Mouse (Mus musculus): ENCODE data around the gene Tspan11. TPM values are rescaled to one million over a fixed set of nuclear protein-coding genes. Genes with fewer than 3 reads are reported as not detected.

Tspan11 gene
- polyA plus RNA-seq, 1 experiment from 2014 or later, result 10.8 TPM

GRCm38 (mm10) chr6:127894999-127895398 is 7.6 kb downstream of the Tspan11 start:
- ATAC-seq (ENCODE audit: low FRiP score) (no peak), DNase-seq (ENCODE audit: low spot score, missing footprints) (no peak)
- no peak overlapping the region for H3K9ac ChIP-seq (ENCODE audit: low read length)
- no peaks in the 10 kb centered on the region for H3K4me1 ChIP-seq (ENCODE audit: control insufficient read depth, insufficient read depth, low read length)
- H3K27ac ChIP-seq (ENCODE audit: low read depth, low read length), result no peak overlapping the region
- no peaks in the 10 kb centered on the region for H3K36me3 ChIP-seq (ENCODE audit: control insufficient read depth, insufficient read depth, low read length)
- H3K9me3 ChIP-seq (ENCODE audit: control insufficient read depth, low read length), result no peaks in the 10 kb centered on the region
- H3K4me3 ChIP-seq (ENCODE audit: low read depth, low read length), result no peak overlapping the region
- no peak overlapping the region for H3K4me2 ChIP-seq
- H3K27me3 ChIP-seq (ENCODE audit: control insufficient read depth, insufficient read depth, low read length), result no peaks in the 10 kb centered on the region
- 34% methylated on average over 6 of the region's 6 CpGs for whole genome bisulfite sequencing

DNA sequence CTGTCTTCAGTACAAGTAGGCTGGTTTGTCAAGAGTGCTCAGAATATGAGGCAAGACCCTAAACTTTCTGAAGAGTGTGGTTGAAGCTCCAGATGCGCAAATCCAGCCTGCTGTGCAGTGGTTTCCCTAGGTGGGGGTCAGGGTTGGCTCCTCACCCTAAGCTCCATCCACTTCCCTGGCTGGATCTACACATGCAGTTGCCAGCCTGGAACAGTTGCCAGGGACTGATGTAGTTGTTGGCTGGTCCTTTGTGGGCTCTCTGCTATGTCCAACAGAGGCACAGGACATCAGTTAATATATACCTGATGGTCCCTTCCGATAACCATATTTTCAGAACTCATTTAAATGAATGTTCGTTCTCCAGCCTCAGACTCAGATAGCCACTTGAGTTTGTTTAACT is 9.0 kb downstream of the Tspan11 start:
- WGBS, result 84% methylated on average over 3 of the region's 3 CpGs
- Histone ChIP-seq H3K27ac (ENCODE audit: low read depth, low read length) (no peak overlapping the region), H3K36me3 (ENCODE audit: control insufficient read depth, insufficient read depth, low read length) (no peaks in the 10 kb centered on the region), H3K9me3 (ENCODE audit: control insufficient read depth, low read length) (no peaks in the 10 kb centered on the region), H3K4me3 (ENCODE audit: low read depth, low read length) (no peak overlapping the region), H3K4me1 (ENCODE audit: control insufficient read depth, insufficient read depth, low read length) (no peaks in the 10 kb centered on the region), H3K27me3 (ENCODE audit: control insufficient read depth, insufficient read depth, low read length) (no peaks in the 10 kb centered on the region), H3K9ac (ENCODE audit: low read length) (no peak overlapping the region), H3K4me2 (no peak overlapping the region)
- ATAC-seq (ENCODE audit: low FRiP score) (no peak), DNase-seq (ENCODE audit: low spot score, missing footprints) (peak; percentile 78)

- Histone ChIP-seq H3K9ac (ENCODE audit: low read length) (no peak overlapping the region), H3K27me3 (ENCODE audit: control insufficient read depth, insufficient read depth, low read length) (no peaks in the 10 kb centered on the region), H3K27ac (ENCODE audit: low read depth, low read length) (no peak overlapping the region), H3K4me1 (ENCODE audit: control insufficient read depth, insufficient read depth, low read length) (no peaks in the 10 kb centered on the region), H3K9me3 (ENCODE audit: control insufficient read depth, low read length) (no peaks in the 10 kb centered on the region), H3K4me2 (no peak overlapping the region), H3K36me3 (ENCODE audit: control insufficient read depth, insufficient read depth, low read length) (no peaks in the 10 kb centered on the region), H3K4me3 (ENCODE audit: low read depth, low read length) (no peak overlapping the region)
- WGBS, result 100% methylated on average over 3 of the region's 3 CpGs
- no peak for DNase-seq (ENCODE audit: low spot score, missing footprints)
- ATAC-seq (ENCODE audit: low FRiP score), result no peak
These were observed 10.0 kb downstream of the Tspan11 start for GRCm38 (mm10) chr6:127897342-127897741.

GRCm38 (mm10) chr6:127900062-127900461 is 12.7 kb downstream of the Tspan11 start:
- Histone ChIP-seq H3K4me3 (ENCODE audit: low read depth, low read length) (no peak overlapping the region), H3K36me3 (ENCODE audit: control insufficient read depth, insufficient read depth, low read length) (no peaks in the 10 kb centered on the region), H3K9ac (ENCODE audit: low read length) (no peak overlapping the region), H3K4me2 (no peak overlapping the region), H3K4me1 (ENCODE audit: control insufficient read depth, insufficient read depth, low read length) (no peaks in the 10 kb centered on the region), H3K9me3 (ENCODE audit: control insufficient read depth, low read length) (no peaks in the 10 kb centered on the region), H3K27me3 (ENCODE audit: control insufficient read depth, insufficient read depth, low read length) (no peaks in the 10 kb centered on the region), H3K27ac (ENCODE audit: low read depth, low read length) (no peak overlapping the region)
- DNase-seq (ENCODE audit: low spot score, missing footprints) (no peak), ATAC-seq (ENCODE audit: low FRiP score) (no peak)
- 89% methylated on average over 6 of the region's 6 CpGs for WGBS

DNA sequence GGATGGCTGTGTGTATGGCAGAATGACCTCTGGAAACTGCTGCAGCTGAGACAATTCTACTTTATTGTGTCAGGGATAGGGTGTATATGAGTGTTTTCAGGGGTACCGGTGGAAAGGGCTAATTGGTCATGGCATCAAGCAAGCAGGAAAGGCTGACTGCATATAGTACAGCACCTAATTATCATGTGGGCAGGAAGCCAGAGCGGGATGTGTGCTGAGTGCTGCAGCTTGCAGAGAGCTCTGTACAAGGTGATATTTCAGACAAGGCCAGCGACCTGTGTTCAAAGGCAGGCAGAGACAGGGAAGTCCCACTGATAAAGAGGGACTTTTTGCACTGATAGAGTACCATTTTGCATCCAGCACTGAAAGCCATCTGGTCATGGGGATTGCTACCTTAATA is 13.9 kb downstream of the Tspan11 start:
- H3K27me3 ChIP-seq (ENCODE audit: control insufficient read depth, insufficient read depth, low read length), result no peaks in the 10 kb centered on the region
- H3K9me3 ChIP-seq (ENCODE audit: control insufficient read depth, low read length), result no peaks in the 10 kb centered on the region
- 88% methylated on average over 3 of the region's 3 CpGs for WGBS
- H3K9ac ChIP-seq (ENCODE audit: low read length), result no peak overlapping the region
- no peak for DNase-seq (ENCODE audit: low spot score, missing footprints)
- H3K4me1 ChIP-seq (ENCODE audit: control insufficient read depth, insufficient read depth, low read length), result no peaks in the 10 kb centered on the region
- H3K4me3 ChIP-seq (ENCODE audit: low read depth, low read length), result no peak overlapping the region
- no peaks in the 10 kb centered on the region for H3K36me3 ChIP-seq (ENCODE audit: control insufficient read depth, insufficient read depth, low read length)
- no peak overlapping the region for H3K27ac ChIP-seq (ENCODE audit: low read depth, low read length)
- H3K4me2 ChIP-seq, result no peak overlapping the region
- ATAC-seq (ENCODE audit: low FRiP score), result no peak

- Histone ChIP-seq H3K9ac (ENCODE audit: low read length) (no peak overlapping the region), H3K9me3 (ENCODE audit: control insufficient read depth, low read length) (no peaks in the 10 kb centered on the region), H3K27me3 (ENCODE audit: control insufficient read depth, insufficient read depth, low read length) (no peaks in the 10 kb centered on the region), H3K36me3 (ENCODE audit: control insufficient read depth, insufficient read depth, low read length) (no peaks in the 10 kb centered on the region), H3K27ac (ENCODE audit: low read depth, low read length) (no peak overlapping the region), H3K4me1 (ENCODE audit: control insufficient read depth, insufficient read depth, low read length) (no peaks in the 10 kb centered on the region), H3K4me3 (ENCODE audit: low read depth, low read length) (no peak overlapping the region), H3K4me2 (no peak overlapping the region)
- no peak for ATAC-seq (ENCODE audit: low FRiP score)
- 91% methylated on average over 5 of the region's 5 CpGs for WGBS
- DNase-seq (ENCODE audit: low spot score, missing footprints), result peak; percentile 76
These were observed 14.3 kb downstream of the Tspan11 start for GRCm38 (mm10) chr6:127901669-127902068.

DNA sequence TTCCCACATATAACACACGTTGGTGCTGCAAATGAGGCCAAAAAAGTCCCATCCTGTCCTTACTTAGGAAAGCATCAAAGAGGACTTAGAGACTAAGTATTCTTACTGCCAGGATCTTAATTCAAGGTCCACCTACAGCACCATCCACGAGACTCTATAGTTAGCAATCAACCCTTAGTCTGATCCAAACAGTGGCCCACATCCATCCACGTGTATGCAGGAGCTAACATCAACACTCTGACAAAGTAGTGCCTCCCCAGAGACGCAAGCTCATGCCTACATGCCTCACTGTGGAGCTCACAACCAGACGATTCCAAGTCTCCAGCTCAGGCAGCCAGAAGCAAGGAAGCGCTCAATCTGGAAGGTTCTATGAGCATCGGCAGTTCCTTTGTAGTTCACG is 15.2 kb downstream of the Tspan11 start:
- DNase-seq (ENCODE audit: low spot score, missing footprints) (peak; percentile 14), ATAC-seq (ENCODE audit: low FRiP score) (no peak)
- Histone ChIP-seq H3K27me3 (ENCODE audit: control insufficient read depth, insufficient read depth, low read length) (no peaks in the 10 kb centered on the region), H3K27ac (ENCODE audit: low read depth, low read length) (no peak overlapping the region), H3K36me3 (ENCODE audit: control insufficient read depth, insufficient read depth, low read length) (no peaks in the 10 kb centered on the region), H3K4me3 (ENCODE audit: low read depth, low read length) (no peak overlapping the region), H3K4me2 (no peak overlapping the region), H3K9me3 (ENCODE audit: control insufficient read depth, low read length) (no peaks in the 10 kb centered on the region), H3K4me1 (ENCODE audit: control insufficient read depth, insufficient read depth, low read length) (no peaks in the 10 kb centered on the region), H3K9ac (ENCODE audit: low read length) (no peak overlapping the region)
- WGBS, result 88% methylated on average over 8 of the region's 8 CpGs

- H3K4me2 ChIP-seq, result no peak overlapping the region
- peak; percentile 56 for DNase-seq (ENCODE audit: low spot score, missing footprints)
- no peak overlapping the region for H3K4me3 ChIP-seq (ENCODE audit: low read depth, low read length)
- no peak for ATAC-seq (ENCODE audit: low FRiP score)
- H3K27ac ChIP-seq (ENCODE audit: low read depth, low read length), result no peak overlapping the region
- no peaks in the 10 kb centered on the region for H3K9me3 ChIP-seq (ENCODE audit: control insufficient read depth, low read length)
- no peaks in the 10 kb centered on the region for H3K4me1 ChIP-seq (ENCODE audit: control insufficient read depth, insufficient read depth, low read length)
- H3K36me3 ChIP-seq (ENCODE audit: control insufficient read depth, insufficient read depth, low read length), result no peaks in the 10 kb centered on the region
- 88% methylated on average over 4 of the region's 4 CpGs for WGBS
- no peak overlapping the region for H3K9ac ChIP-seq (ENCODE audit: low read length)
- H3K27me3 ChIP-seq (ENCODE audit: control insufficient read depth, insufficient read depth, low read length), result no peaks in the 10 kb centered on the region
These were observed 23.2 kb downstream of the Tspan11 start for GRCm38 (mm10) chr6:127910638-127911037.

- no peaks in the 10 kb centered on the region for H3K36me3 ChIP-seq (ENCODE audit: control insufficient read depth, insufficient read depth, low read length)
- no peaks in the 10 kb centered on the region for H3K27me3 ChIP-seq (ENCODE audit: control insufficient read depth, insufficient read depth, low read length)
- WGBS, result 71% methylated on average over 4 of the region's 4 CpGs
- H3K27ac ChIP-seq (ENCODE audit: low read depth, low read length), result no peak overlapping the region
- no peak overlapping the region for H3K4me2 ChIP-seq
- ATAC-seq (ENCODE audit: low FRiP score), result no peak
- peak; percentile 51 for DNase-seq (ENCODE audit: low spot score, missing footprints)
- no peaks in the 10 kb centered on the region for H3K4me1 ChIP-seq (ENCODE audit: control insufficient read depth, insufficient read depth, low read length)
- no peaks in the 10 kb centered on the region for H3K9me3 ChIP-seq (ENCODE audit: control insufficient read depth, low read length)
- no peak overlapping the region for H3K4me3 ChIP-seq (ENCODE audit: low read depth, low read length)
- H3K9ac ChIP-seq (ENCODE audit: low read length), result no peak overlapping the region
These were observed 24.3 kb downstream of the Tspan11 start for GRCm38 (mm10) chr6:127911687-127912086.

GRCm38 (mm10) chr6:127912938-127913337 is 25.5 kb downstream of the Tspan11 start:
- no peak overlapping the region for H3K4me2 ChIP-seq
- H3K9me3 ChIP-seq (ENCODE audit: control insufficient read depth, low read length), result no peaks in the 10 kb centered on the region
- ATAC-seq (ENCODE audit: low FRiP score) (0 out of 2 replicates have a peak, but pooled peaks have one; percentile 14), DNase-seq (ENCODE audit: low spot score, missing footprints) (peak; percentile 49)
- H3K9ac ChIP-seq (ENCODE audit: low read length), result no peak overlapping the region
- H3K36me3 ChIP-seq (ENCODE audit: control insufficient read depth, insufficient read depth, low read length), result no peaks in the 10 kb centered on the region
- H3K27me3 ChIP-seq (ENCODE audit: control insufficient read depth, insufficient read depth, low read length), result no peaks in the 10 kb centered on the region
- no peak overlapping the region for H3K27ac ChIP-seq (ENCODE audit: low read depth, low read length)
- 94% methylated on average over 3 of the region's 3 CpGs for WGBS
- no peak overlapping the region for H3K4me3 ChIP-seq (ENCODE audit: low read depth, low read length)
- no peaks in the 10 kb centered on the region for H3K4me1 ChIP-seq (ENCODE audit: control insufficient read depth, insufficient read depth, low read length)
